Mouse (Mus musculus): Measurements from ENCODE around the gene Lpcat1. TPM values are rescaled to one million over a fixed set of nuclear protein-coding genes. Genes with fewer than 3 reads are reported as not detected.
A peak's percentile ranks its signal among the peaks of the same experiment; 100 is the strongest.

Lpcat1 gene
- polyA plus RNA-seq, 1 experiment from 2014 or later, result 55.0 TPM

GRCm38 (mm10) chr13:73512776-73513673, 46.0 kb downstream of the Lpcat1 start:
- Histone ChIP-seq H3K9me3 (no peaks in the 10 kb centered on the region), H3K27me3 (no peaks in the 10 kb centered on the region), H3K4me2 (no peak overlapping the region), H3K4me3 (no peak overlapping the region), H3K4me1 (replicated peaks) (no peaks in the 10 kb centered on the region), H3K36me3 (peaks cover 80% of the 10 kb centered on the region), H3K9ac (no peak overlapping the region), H3K27ac (replicated peaks) (no peak overlapping the region)
- peak; percentile 61; the same call in 1 of the 2 replicates for ATAC-seq (ENCODE audit: low read depth)
- 60% methylated on average over 13 of the region's 13 CpGs for WGBS

- Histone ChIP-seq H3K4me3 (no peak overlapping the region), H3K36me3 (peaks cover 47% of the 10 kb centered on the region), H3K9me3 (no peaks in the 10 kb centered on the region), H3K9ac (no peak overlapping the region), H3K4me2 (no peak overlapping the region), H3K27me3 (no peaks in the 10 kb centered on the region), H3K27ac (replicated peaks) (no peak overlapping the region), H3K4me1 (replicated peaks) (no peaks in the 10 kb centered on the region)
- 68% methylated on average over 4 of the region's 4 CpGs for WGBS
- ATAC-seq (ENCODE audit: low read depth), result no peak
Observed at GRCm38 (mm10) chr13:73516886-73517285, 49.9 kb downstream of the Lpcat1 start.

- Histone ChIP-seq H3K4me1 (replicated peaks) (peaks cover 11% of the 10 kb centered on the region), H3K27me3 (peaks cover 52% of the 10 kb centered on the region), H3K4me2 (no peak overlapping the region), H3K36me3 (no peaks in the 10 kb centered on the region), H3K4me3 (no peak overlapping the region), H3K9ac (no peak overlapping the region), H3K9me3 (no peaks in the 10 kb centered on the region), H3K27ac (replicated peaks) (no peak overlapping the region)
- no peak for ATAC-seq (ENCODE audit: low read depth)
- 85% methylated on average over 3 of the region's 3 CpGs for WGBS
Observed at GRCm38 (mm10) chr13:73533716-73534115, 66.7 kb downstream of the Lpcat1 start.

GRCm38 (mm10) chr13:73535287-73535686, 68.3 kb downstream of the Lpcat1 start:
- Histone ChIP-seq H3K9me3 (no peaks in the 10 kb centered on the region), H3K4me2 (no peak overlapping the region), H3K27me3 (peaks cover 57% of the 10 kb centered on the region), H3K4me3 (no peak overlapping the region), H3K9ac (no peak overlapping the region), H3K27ac (replicated peaks) (no peak overlapping the region), H3K36me3 (no peaks in the 10 kb centered on the region), H3K4me1 (replicated peaks) (peaks cover 11% of the 10 kb centered on the region)
- no peak for ATAC-seq (ENCODE audit: low read depth)
- WGBS, result 69% methylated on average over 3 of the region's 3 CpGs

GRCm38 (mm10) chr13:73536403-73536821, 69.4 kb downstream of the Lpcat1 start, which contains the start of gene Slc6a3:
TSS of gene Slc6a3 (plus strand) at chr13:73536747.
- WGBS, result 0% methylated on average over 26 of the region's 26 CpGs
- Histone ChIP-seq H3K36me3 (no peaks in the 10 kb centered on the region), H3K4me2 (peak within 1 kb of the TSS; percentile 71), H3K27ac (replicated peaks) (no peak within 1 kb of the TSS), H3K4me3 (peak within 1 kb of the TSS; percentile 40), H3K4me1 (replicated peaks) (peaks cover 11% of the 10 kb centered on the region), H3K9me3 (no peaks in the 10 kb centered on the region), H3K9ac (peak within 1 kb of the TSS; percentile 47; the same call in 1 of the 2 replicates), H3K27me3 (peaks cover 57% of the 10 kb centered on the region)
- ATAC-seq (ENCODE audit: low read depth), result peak; percentile 65; the same call in 1 of the 2 replicates

- H3K4me2 ChIP-seq, result peak overlapping the region; percentile 71
Observed at GRCm38 (mm10) chr13:73536824-73537223, 69.8 kb downstream of the Lpcat1 start.

GRCm38 (mm10) chr13:73564201-73564600, 97.2 kb downstream of the Lpcat1 start:
- ATAC-seq (ENCODE audit: low read depth), result no peak
- Histone ChIP-seq H3K9me3 (no peaks in the 10 kb centered on the region), H3K4me3 (no peak overlapping the region), H3K4me2 (no peak overlapping the region), H3K36me3 (no peaks in the 10 kb centered on the region), H3K27me3 (no peaks in the 10 kb centered on the region), H3K9ac (no peak overlapping the region), H3K4me1 (replicated peaks) (no peaks in the 10 kb centered on the region), H3K27ac (replicated peaks) (no peak overlapping the region)
- WGBS, result 91% methylated on average over 5 of the region's 5 CpGs

More at GRCm38 (mm10) chr13:73536824-73537223, 69.8 kb downstream of the Lpcat1 start:
- peak overlapping the region; percentile 40 for H3K4me3 ChIP-seq
- no peaks in the 10 kb centered on the region for H3K9me3 ChIP-seq
- peak overlapping the region; percentile 47; the same call in 1 of the 2 replicates for H3K9ac ChIP-seq
- ATAC-seq (ENCODE audit: low read depth), result peak; percentile 23; the same call in 1 of the 2 replicates
- peaks cover 60% of the 10 kb centered on the region for H3K27me3 ChIP-seq
- H3K4me1 ChIP-seq (replicated peaks), result peaks cover 11% of the 10 kb centered on the region
- H3K36me3 ChIP-seq, result no peaks in the 10 kb centered on the region
- H3K27ac ChIP-seq (replicated peaks), result no peak overlapping the region
- WGBS, result 17% methylated on average over 13 of the region's 13 CpGs

Other genes starting within 250 kb of the Lpcat1 start
- 0.80 and 1.1 TPM in 2 replicates for gene Irx4, start 206.7 kb upstream of the Lpcat1 start, polyA plus RNA-seq (2015; fragmentation: Nextera tagmentation; extraction: Ambion mirVana)
- 99.6 and 110 TPM in 2 replicates for gene Mrpl36, start 138.7 kb upstream of the Lpcat1 start, polyA plus RNA-seq (2015; fragmentation: Nextera tagmentation; extraction: Ambion mirVana)
- 387 and 390 TPM in 2 replicates for gene Ndufs6, start 138.7 kb upstream of the Lpcat1 start, polyA plus RNA-seq (2015; fragmentation: Nextera tagmentation; extraction: Ambion mirVana)
- 0.13 TPM in 1 of 2 replicates, not detected in the other for gene Slc6a3, start 69.5 kb downstream of the Lpcat1 start, polyA plus RNA-seq (2015; fragmentation: Nextera tagmentation; extraction: Ambion mirVana)
- 126 and 138 TPM in 2 replicates for gene Clptm1l, start 136.8 kb downstream of the Lpcat1 start, polyA plus RNA-seq (2015; fragmentation: Nextera tagmentation; extraction: Ambion mirVana)
- gene Tert, start 159.7 kb downstream of the Lpcat1 start, polyA plus RNA-seq (2015; fragmentation: Nextera tagmentation; extraction: Ambion mirVana), result 4.8 and 5.3 TPM in 2 replicates
- not detected in 2 replicates for gene Slc6a18, start 210.8 kb downstream of the Lpcat1 start, polyA plus RNA-seq (2015; fragmentation: Nextera tagmentation; extraction: Ambion mirVana)
- gene Slc6a19, start 237.7 kb downstream of the Lpcat1 start, polyA plus RNA-seq (2015; fragmentation: Nextera tagmentation; extraction: Ambion mirVana), result 0.56 and 0.72 TPM in 2 replicates